13 mouse cellular contexts compared by ENCODE assay signal in genomic region chr12:103391098-103391497, GRCm38 (mm10). TPM values are rescaled to one million over a fixed set of nuclear protein-coding genes. Genes with fewer than 3 reads are reported as not detected.
DNase-seq lines count a peak whose midpoint lies in the region; ATAC-seq and TF ChIP-seq lines count a peak whose summit lies in the region.
"Had no signal": no experiment of that assay in that cellular context is flagged by ENCODE, and none has a peak within 500 bp of the region (broad histone marks: within the 10 kb centered on the region; RNA-seq: fewer than 3 reads in every experiment).

No protein-coding gene starts in this region.

- ATAC-seq in heart, postnatal 0 days (ENCODE audit: insufficient read depth, low read depth): no peak
- no peak for ATAC-seq in liver, embryonic 15.5 days (ENCODE audit: insufficient read depth)
- ATAC-seq in intestine, postnatal 0 days: no peak
- ATAC-seq: intestine, embryonic 16.5 days; midbrain, embryonic 15.5 days had no signal

- H3K27me3 ChIP-seq in heart, postnatal 0 days (ENCODE audit: control insufficient read depth, insufficient read depth, low read length): no peaks in the 10 kb centered on the region
- H3K27me3 ChIP-seq in liver, embryonic 15.5 days: no peaks in the 10 kb centered on the region
- H3K27me3 ChIP-seq in intestine, postnatal 0 days (replicated peaks; ENCODE audit: control insufficient read depth, insufficient read depth, low read length): no peaks in the 10 kb centered on the region
- H3K27me3 ChIP-seq: embryonic facial prominence, embryonic 12.5 days; midbrain, embryonic 15.5 days had no signal

- TF ChIP-seq EP300 in heart, postnatal 0 days (IDR thresholded peaks at IDR 0.05; ENCODE audit: low read depth): no peak

- H3K36me3 ChIP-seq in heart, postnatal 0 days (replicated peaks; ENCODE audit: control insufficient read depth, insufficient read depth, low read length): no peaks in the 10 kb centered on the region
- H3K36me3 ChIP-seq in liver, embryonic 15.5 days (replicated peaks): peaks cover 34% of the 10 kb centered on the region
- no peaks in the 10 kb centered on the region for H3K36me3 ChIP-seq in intestine, postnatal 0 days (ENCODE audit: control insufficient read depth, insufficient read depth)
- H3K36me3 ChIP-seq: embryonic facial prominence, embryonic 12.5 days; midbrain, embryonic 15.5 days had no signal

- TF ChIP-seq POLR2A in cortical plate, adult 2 months (IDR thresholded peaks at IDR 0.05; ENCODE audit: extremely low read depth, insufficient read depth, low read length): no peak; the same call in 1 of the 2 replicates
- no peak for TF ChIP-seq POLR2A in lung, adult 2 months (IDR thresholded peaks at IDR 0.05; ENCODE audit: borderline replicate concordance, extremely low read depth, low read depth, low read length)

- DNase-seq in heart, postnatal 0 days (ENCODE audit: low spot score): no peak
- DNase-seq in heart, postnatal 10 days: no peak
- DNase-seq in layer of hippocampus, adult 2 months (ENCODE audit: low spot score in 2 of 2): peak; percentile 64 to 83
- DNase-seq in lung, adult 2 months: no peak
- DNase-seq in thymus, postnatal 36 days: no peak
- DNase-seq: cerebellum, adult 2 months; heart, postnatal 4 days had no signal

- no peaks in the 10 kb centered on the region for H3K9me3 ChIP-seq in heart, postnatal 0 days (replicated peaks; ENCODE audit: control insufficient read depth, low read length)
- no peaks in the 10 kb centered on the region for H3K9me3 ChIP-seq in liver, embryonic 15.5 days (replicated peaks)
- no peaks in the 10 kb centered on the region for H3K9me3 ChIP-seq in intestine, postnatal 0 days (ENCODE audit: control insufficient read depth)
- H3K9me3 ChIP-seq: embryonic facial prominence, embryonic 12.5 days; midbrain, embryonic 15.5 days had no signal

- peaks cover 13% of the 10 kb centered on the region for H3K4me1 ChIP-seq in heart, postnatal 0 days (ENCODE audit: control insufficient read depth, insufficient read depth)
- H3K4me1 ChIP-seq in cortical plate, adult 2 months (ENCODE audit: control insufficient read depth, insufficient read depth, low read length): peaks cover 5% of the 10 kb centered on the region
- H3K4me1 ChIP-seq in liver, embryonic 15.5 days (replicated peaks): peaks cover 79% of the 10 kb centered on the region
- H3K4me1 ChIP-seq in lung, adult 2 months (ENCODE audit: control insufficient read depth, insufficient read depth, low read length): no peaks in the 10 kb centered on the region; the same call in none of the 2 replicates
- H3K4me1 ChIP-seq in intestine, postnatal 0 days (replicated peaks; ENCODE audit: control insufficient read depth, insufficient read depth, low read length): peaks cover 10% of the 10 kb centered on the region

- H3K9ac ChIP-seq in heart, postnatal 0 days (replicated peaks; ENCODE audit: low read depth, low read length): 0 out of 2 replicates have a peak overlapping the region, but pooled peaks have one; percentile 30
- H3K9ac ChIP-seq in liver, embryonic 15.5 days: peak overlapping the region; percentile 92
- H3K9ac ChIP-seq in intestine, postnatal 0 days (ENCODE audit: low read depth, low read length): no peak overlapping the region
- H3K9ac ChIP-seq: embryonic facial prominence, embryonic 12.5 days; midbrain, embryonic 15.5 days had no signal

- 56% methylated on average over 7 of the region's 7 CpGs for WGBS in heart, postnatal 0 days
- WGBS in liver, embryonic 15.5 days (ENCODE audit: insufficient replicate concordance): 85% methylated on average over 7 of the region's 7 CpGs
- WGBS in lung, adult 2 months: 52% methylated on average over 7 of the region's 7 CpGs
- 76% methylated on average over 7 of the region's 7 CpGs for WGBS in intestine, postnatal 0 days

- H3K4me2 ChIP-seq in heart, postnatal 0 days (ENCODE audit: low read depth, low read length): no peak overlapping the region; the same call in 1 of the 2 replicates
- H3K4me2 ChIP-seq in liver, embryonic 15.5 days: peak overlapping the region; percentile 78
- H3K4me2 ChIP-seq in intestine, postnatal 0 days (replicated peaks; ENCODE audit: low read depth): no peak overlapping the region
- H3K4me2 ChIP-seq: embryonic facial prominence, embryonic 12.5 days; midbrain, embryonic 15.5 days had no signal

- no peak overlapping the region for H3K4me3 ChIP-seq in heart, postnatal 0 days (ENCODE audit: low read depth, low read length)
- no peak overlapping the region for H3K4me3 ChIP-seq in cortical plate, adult 2 months (ENCODE audit: insufficient read depth, low read length)
- peak overlapping the region; percentile 48 for H3K4me3 ChIP-seq in layer of hippocampus, adult 2 months
- peak overlapping the region; percentile 84 for H3K4me3 ChIP-seq in liver, embryonic 15.5 days (replicated peaks)
- no peak overlapping the region for H3K4me3 ChIP-seq in lung, adult 2 months (replicated peaks; ENCODE audit: extremely low read depth, low read depth, low read length)
- H3K4me3 ChIP-seq in intestine, postnatal 0 days (ENCODE audit: low read depth, low read length): no peak overlapping the region
- H3K4me3 ChIP-seq: embryonic facial prominence, embryonic 12.5 days; midbrain, embryonic 15.5 days had no signal

- intact Hi-C loops in heart, postnatal 10 days (cut with DNase I): no loop called here

- TF ChIP-seq CTCF in heart, postnatal 0 days (IDR thresholded peaks at IDR 0.05; ENCODE audit: low read depth): no peak
- no peak for TF ChIP-seq CTCF in cortical plate, adult 2 months (IDR thresholded peaks at IDR 0.05; ENCODE audit: extremely low read depth, insufficient read depth, low read length)
- TF ChIP-seq CTCF in layer of hippocampus, adult 2 months (conservative IDR thresholded peaks at IDR 0.05): no peak
- no peak for TF ChIP-seq CTCF in lung, adult 2 months (IDR thresholded peaks at IDR 0.05; ENCODE audit: insufficient read depth, low read length)
- TF ChIP-seq CTCF in intestine, postnatal 0 days (IDR thresholded peaks at IDR 0.05; ENCODE audit: low read depth): no peak

- no peak overlapping the region for H3K27ac ChIP-seq in heart, postnatal 0 days (ENCODE audit: low read depth)
- 0 out of 2 replicates have a peak overlapping the region, but pooled peaks have one; percentile 0 for H3K27ac ChIP-seq in cortical plate, adult 2 months (ENCODE audit: insufficient read depth, low read length)
- H3K27ac ChIP-seq in layer of hippocampus, adult 2 months: peak overlapping the region; percentile 95
- H3K27ac ChIP-seq in liver, embryonic 15.5 days (replicated peaks): peak overlapping the region; percentile 92
- no peak overlapping the region for H3K27ac ChIP-seq in intestine, postnatal 0 days (ENCODE audit: low read depth, low read length)
- H3K27ac ChIP-seq: embryonic facial prominence, embryonic 12.5 days; midbrain, embryonic 15.5 days had no signal

RNA-seq across cellular contexts. Expression of gene Otub2, which starts 2.6 kb away (rescaled TPM):
- 8.6 and 12.2 TPM in 2 replicates for total RNA-seq in heart, postnatal 0 days (2014; rRNA removed; ENCODE audit: low replicate concordance)
- polyA plus RNA-seq in heart, postnatal 0 days (2015; fragmentation: Nextera tagmentation; extraction: Ambion mirVana): 5.0 and 5.7 TPM in 2 replicates
- total RNA-seq in heart, postnatal 10 days (2021): 1 to 10 TPM; 2.7 to 3.4 TPM
- polyA plus RNA-seq in cortical plate, adult 2 months (2012; rRNA removed): 28.2 and 28.5 TPM in 2 replicates
- 10 to 100 TPM; 45.2 to 48.6 TPM for total RNA-seq in layer of hippocampus, adult 2 months (2021)
- 28.5 and 28.9 TPM in 2 replicates for polyA plus RNA-seq in liver, embryonic 15.5 days (2015; fragmentation: Nextera tagmentation; extraction: Ambion mirVana)
- polyA plus RNA-seq in lung, adult 2 months (2012; rRNA removed): 5.0 and 10.4 TPM in 2 replicates
- polyA plus RNA-seq in intestine, postnatal 0 days (2015; fragmentation: Nextera tagmentation; extraction: Ambion mirVana): 1.8 and 2.3 TPM in 2 replicates

RNA-seq across cellular contexts. Expression of gene 9330161L09Rik, which starts 16.5 kb away (rescaled TPM):
- 2.5 and 2.8 TPM in 2 replicates for total RNA-seq in heart, postnatal 0 days (2014; rRNA removed; ENCODE audit: low replicate concordance)
- polyA plus RNA-seq in heart, postnatal 0 days (2015; fragmentation: Nextera tagmentation; extraction: Ambion mirVana): 0.27 and 0.34 TPM in 2 replicates
- total RNA-seq in heart, postnatal 10 days (2021): 1 to 10 TPM in 1 of 2 experiments, under 1 TPM in 1; 0.97 to 1.8 TPM
- 0.85 and 1.3 TPM in 2 replicates for polyA plus RNA-seq in cortical plate, adult 2 months (2012; rRNA removed)
- total RNA-seq in layer of hippocampus, adult 2 months (2021): 1 to 10 TPM; 3.5 to 4.0 TPM
- 0.12 and 0.26 TPM in 2 replicates for polyA plus RNA-seq in liver, embryonic 15.5 days (2015; fragmentation: Nextera tagmentation; extraction: Ambion mirVana)
- polyA plus RNA-seq in lung, adult 2 months (2012; rRNA removed): 0.96 and 1.2 TPM in 2 replicates
- 0.35 TPM in 1 of 2 replicates, not detected in the other for polyA plus RNA-seq in intestine, postnatal 0 days (2015; fragmentation: Nextera tagmentation; extraction: Ambion mirVana)

RNA-seq across cellular contexts. Expression of gene Ddx24, which starts 34.5 kb away (rescaled TPM):
- 86.1 and 165 TPM in 2 replicates for total RNA-seq in heart, postnatal 0 days (2014; rRNA removed; ENCODE audit: low replicate concordance)
- polyA plus RNA-seq in heart, postnatal 0 days (2015; fragmentation: Nextera tagmentation; extraction: Ambion mirVana): 80.0 and 95.3 TPM in 2 replicates
- total RNA-seq in heart, postnatal 10 days (2021): 10 to 100 TPM; 82.2 to 94.5 TPM
- polyA plus RNA-seq in cortical plate, adult 2 months (2012; rRNA removed): 160 and 162 TPM in 2 replicates
- 100 to 1,000 TPM; 235 to 239 TPM for total RNA-seq in layer of hippocampus, adult 2 months (2021)
- polyA plus RNA-seq in liver, embryonic 15.5 days (2015; fragmentation: Nextera tagmentation; extraction: Ambion mirVana): 32.3 and 47.5 TPM in 2 replicates
- 33.4 and 35.6 TPM in 2 replicates for polyA plus RNA-seq in lung, adult 2 months (2012; rRNA removed)
- 84.6 and 106 TPM in 2 replicates for polyA plus RNA-seq in intestine, postnatal 0 days (2015; fragmentation: Nextera tagmentation; extraction: Ambion mirVana)

RNA-seq across cellular contexts. Expression of gene Asb2, which starts 35.3 kb away (rescaled TPM):
- total RNA-seq in heart, postnatal 0 days (2014; rRNA removed; ENCODE audit: low replicate concordance): 572 and 632 TPM in 2 replicates
- 289 and 380 TPM in 2 replicates for polyA plus RNA-seq in heart, postnatal 0 days (2015; fragmentation: Nextera tagmentation; extraction: Ambion mirVana)
- total RNA-seq in heart, postnatal 10 days (2021): 100 to 1,000 TPM; 406 to 430 TPM
- 3.2 and 4.1 TPM in 2 replicates for polyA plus RNA-seq in cortical plate, adult 2 months (2012; rRNA removed)
- 1 to 10 TPM; 2.0 to 2.3 TPM for total RNA-seq in layer of hippocampus, adult 2 months (2021)
- 3.5 and 3.9 TPM in 2 replicates for polyA plus RNA-seq in liver, embryonic 15.5 days (2015; fragmentation: Nextera tagmentation; extraction: Ambion mirVana)
- 24.4 and 35.1 TPM in 2 replicates for polyA plus RNA-seq in lung, adult 2 months (2012; rRNA removed)
- 15.1 and 18.5 TPM in 2 replicates for polyA plus RNA-seq in intestine, postnatal 0 days (2015; fragmentation: Nextera tagmentation; extraction: Ambion mirVana)

RNA-seq across cellular contexts. Expression of gene Ifi27, which starts 42.9 kb away (rescaled TPM):
- 39.5 and 47.2 TPM in 2 replicates for total RNA-seq in heart, postnatal 0 days (2014; rRNA removed; ENCODE audit: low replicate concordance)
- 30.4 and 30.8 TPM in 2 replicates for polyA plus RNA-seq in heart, postnatal 0 days (2015; fragmentation: Nextera tagmentation; extraction: Ambion mirVana)
- 100 to 1,000 TPM in 1 of 2 experiments, 10 to 100 TPM in 1; 75.4 to 153 TPM for total RNA-seq in heart, postnatal 10 days (2021)
- 88.3 and 110 TPM in 2 replicates for polyA plus RNA-seq in cortical plate, adult 2 months (2012; rRNA removed)
- 100 to 1,000 TPM in 1 of 2 experiments, 10 to 100 TPM in 1; 97.3 to 106 TPM for total RNA-seq in layer of hippocampus, adult 2 months (2021)
- 26.4 and 31.5 TPM in 2 replicates for polyA plus RNA-seq in liver, embryonic 15.5 days (2015; fragmentation: Nextera tagmentation; extraction: Ambion mirVana)
- 339 and 380 TPM in 2 replicates for polyA plus RNA-seq in lung, adult 2 months (2012; rRNA removed)
- polyA plus RNA-seq in intestine, postnatal 0 days (2015; fragmentation: Nextera tagmentation; extraction: Ambion mirVana): 79.3 and 84.8 TPM in 2 replicates

Comparison
In these comparisons a context has a peak if more than half of its experiments do, and no peak if none do; other contexts are left out.
1. DNase-seq: peak in layer of hippocampus, adult 2 months (2 of 2); none in heart, postnatal 0 days (single experiment), heart, postnatal 10 days (0 of 2), lung, adult 2 months (single experiment) and thymus, postnatal 36 days (0 of 2).
2. H3K27ac ChIP-seq: peak in cortical plate, adult 2 months (single experiment), layer of hippocampus, adult 2 months (single experiment) and liver, embryonic 15.5 days (single experiment); none in heart, postnatal 0 days (single experiment) and intestine, postnatal 0 days (single experiment).
3. H3K4me3 ChIP-seq: peak in layer of hippocampus, adult 2 months (single experiment) and liver, embryonic 15.5 days (single experiment); none in heart, postnatal 0 days (single experiment), cortical plate, adult 2 months (single experiment), lung, adult 2 months (single experiment) and intestine, postnatal 0 days (single experiment).